Mouse (Mus musculus): ENCODE results near the gene Zfp977.
"Not testable (repeated sequence)": the region's sequence is repeated elsewhere in the genome, so short reads cannot be mapped to it uniquely, and the experiment has no call there.

Zfp977 gene

DNA sequence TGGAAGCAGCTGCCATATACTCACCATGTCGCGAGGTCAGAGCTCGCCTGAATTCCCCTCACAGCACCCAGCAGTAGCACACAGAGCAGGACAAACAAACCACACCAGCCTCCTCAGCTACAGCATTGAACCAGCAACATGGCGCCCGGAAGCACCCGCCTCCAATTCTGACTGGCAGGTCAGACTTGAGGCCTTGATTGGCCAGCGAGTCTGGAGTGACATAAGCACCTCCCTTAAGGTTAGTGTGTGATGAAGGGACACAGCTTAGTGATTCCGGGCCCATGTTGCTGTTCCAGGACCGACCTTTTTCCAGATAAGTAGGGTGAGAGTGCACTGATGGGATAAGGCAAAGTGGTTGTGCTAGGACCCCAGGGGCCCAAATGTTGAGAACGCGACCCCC is at the start of gene Zfp977:
Gene Zfp977, minus strand, starts transcription at position 135 of the 400 bp plus-strand sequence.
- peak; percentile 10 for DNase-seq (ENCODE audit: low spot score)

DNA sequence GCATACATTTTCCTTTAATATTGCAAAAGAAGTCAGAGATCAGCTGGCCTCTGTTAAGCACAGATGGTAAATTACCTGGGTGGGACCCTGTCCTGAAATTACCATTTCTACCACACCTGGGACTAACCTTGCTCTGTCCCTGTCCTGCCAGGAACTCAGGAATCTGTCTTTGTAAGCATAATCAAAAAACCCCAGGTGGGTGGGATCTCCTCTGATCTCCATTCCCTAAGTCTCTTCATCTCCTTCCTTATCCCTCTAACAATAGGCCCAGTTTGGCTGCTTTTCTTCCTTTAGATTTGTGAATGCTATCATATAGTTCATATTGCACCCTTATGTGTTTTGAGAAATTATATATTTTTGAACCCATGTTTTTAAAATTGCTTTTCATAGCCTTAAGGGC is 38.7 kb upstream of the Zfp977 start:
- not testable (repeated sequence) for DNase-seq (ENCODE audit: low spot score)

DNA sequence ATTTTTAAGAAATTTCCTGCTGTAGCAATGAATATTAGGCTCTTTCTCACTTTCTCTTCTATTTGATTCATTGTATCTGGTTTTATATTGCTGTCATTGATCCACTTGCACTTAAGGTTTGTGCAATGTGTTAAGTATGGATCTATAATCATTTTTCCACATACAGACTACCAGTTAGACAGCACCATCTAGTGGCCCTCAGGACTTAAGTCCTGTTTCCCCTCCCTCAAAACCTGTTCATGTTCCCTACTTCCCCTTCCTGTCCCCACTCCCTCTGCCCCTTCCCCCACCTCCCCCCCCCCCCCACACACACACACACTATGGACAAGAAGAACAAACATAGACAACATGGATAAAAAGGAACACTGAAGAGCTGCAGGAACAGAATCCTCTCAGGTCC is 3.3 kb upstream of the Zfp977 start:
- not testable (repeated sequence) for DNase-seq (ENCODE audit: low spot score)

DNA sequence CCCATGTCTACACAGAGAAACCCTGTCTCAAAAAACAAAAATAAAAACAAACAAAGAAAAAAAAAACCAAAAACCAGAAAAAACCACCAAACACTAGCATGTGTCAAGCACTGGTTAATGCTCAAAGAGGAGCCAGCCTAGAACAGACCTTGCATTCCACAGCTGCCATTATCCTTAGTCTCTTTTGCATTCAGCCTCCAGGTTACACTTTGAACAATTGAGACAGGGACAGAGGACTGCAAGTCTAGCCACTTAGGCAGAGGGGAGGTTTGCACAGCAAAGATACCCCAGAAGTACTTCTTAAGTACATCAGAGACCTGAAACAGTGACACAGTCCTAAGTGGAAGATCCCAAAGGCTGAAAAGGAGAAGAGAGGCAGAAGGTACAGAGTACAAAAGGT is 1.0 kb downstream of the Zfp977 start:
- DNase-seq (ENCODE audit: low spot score) = not testable (repeated sequence)

DNA sequence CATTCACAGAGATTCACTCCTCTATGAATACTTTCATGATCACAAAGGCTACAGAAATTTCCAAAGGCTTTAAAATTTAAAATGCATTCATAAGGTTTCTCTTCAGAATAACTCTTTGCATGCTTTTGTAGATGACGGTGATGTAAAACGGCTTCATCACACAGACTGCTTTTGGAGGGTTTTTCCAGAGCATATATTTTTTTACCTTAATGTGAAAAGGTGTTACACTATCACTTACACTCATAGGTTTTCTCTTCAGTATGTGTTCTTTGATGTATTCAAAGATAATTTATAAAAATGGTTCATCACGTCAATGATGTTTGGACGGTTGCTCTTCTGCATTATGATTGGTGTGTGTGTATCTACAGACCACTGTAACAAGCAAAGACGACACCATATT is 13.9 kb downstream of the Zfp977 start, which contains the start of gene Gm21028:
Gene Gm21028, minus strand, starts transcription at position 101 of the 400 bp plus-strand sequence.
- no peak for DNase-seq (ENCODE audit: low spot score)

DNA sequence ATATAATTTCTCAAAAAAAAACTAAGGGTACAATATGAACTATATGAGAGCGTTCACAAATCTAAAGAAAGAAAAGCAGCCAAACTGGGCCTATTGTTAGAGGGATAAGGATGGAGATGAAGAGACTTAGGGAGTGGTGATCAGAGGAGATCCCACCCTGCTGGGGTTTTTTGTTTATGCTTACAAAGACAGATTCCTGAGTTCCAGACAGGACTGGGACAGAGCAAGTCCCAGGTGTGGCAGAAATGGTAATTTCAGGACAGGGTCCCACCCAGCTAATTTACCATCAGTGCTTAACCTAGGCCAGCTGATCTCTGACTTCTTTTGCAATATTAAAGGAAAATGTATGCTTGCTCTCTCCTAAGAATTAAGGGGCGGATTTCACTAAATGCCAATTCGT is 40.6 kb downstream of the Zfp977 start:
- no peak for DNase-seq (ENCODE audit: low spot score)
